Mouse (Mus musculus) liver, embryonic 15.5 days (tissue): ENCODE measurements at regions not wholly inside any gene's neighbourhood (a gene's known extent, or its start where the extent isn't known, plus 50 kb on each side); places are given as distances from the start of the nearest gene placed in this dataset.

Source experiments
- ATAC-seq: fragments of 200-750 bp; cut with Nextera tagmentation; 2 replicates; pipeline ENCODE4 v1.8.0; 2017; ENCODE audit warnings: moderate number of reproducible peaks, mild to moderate bottlenecking, moderate library complexity; ENCODE audit not compliant: insufficient read depth
- H3K27ac ChIP-seq: fragments of 300-500 bp; sonication (generic); replicated peaks from 2 replicates; pipeline ENCODE4 v1.5.1; 2015; ENCODE audit warnings: mild to moderate bottlenecking, inconsistent platforms
- H3K27me3 ChIP-seq: fragments of 300-500 bp; sonication (generic); 2 replicates; pipeline ENCODE4 v1.6.1; 2015; ENCODE audit warnings: mild to moderate bottlenecking, inconsistent platforms
- H3K36me3 ChIP-seq: fragments of 300-500 bp; sonication (generic); replicated peaks from 2 replicates; pipeline ENCODE4 v1.6.1; 2015; ENCODE audit warnings: moderate library complexity, mild to moderate bottlenecking, inconsistent platforms
- H3K4me1 ChIP-seq: fragments of 300-500 bp; sonication (generic); replicated peaks from 2 replicates; pipeline ENCODE4 v1.6.1; 2015; ENCODE audit warnings: inconsistent platforms
- H3K4me2 ChIP-seq: fragments of 300-500 bp; sonication (generic); 2 replicates; pipeline ENCODE4 v1.6.1; 2015; ENCODE audit warnings: moderate library complexity, mild to moderate bottlenecking, inconsistent platforms
- H3K4me3 ChIP-seq: fragments of 300-500 bp; sonication (generic); replicated peaks from 2 replicates; pipeline ENCODE4 v1.5.1; 2015; ENCODE audit warnings: mild to moderate bottlenecking, inconsistent platforms
- H3K9ac ChIP-seq: fragments of 300-500 bp; sonication (generic); 2 replicates; pipeline ENCODE4 v1.6.1; 2015; ENCODE audit warnings: moderate library complexity, mild to moderate bottlenecking, inconsistent platforms
- H3K9me3 ChIP-seq: fragments of 300-500 bp; sonication (generic); replicated peaks from 2 replicates; pipeline ENCODE4 v1.6.1; 2016; ENCODE audit warnings: inconsistent platforms
- WGBS: fragments of 180-500 bp; shearing (Covaris S2); methylation state at CpG from one replicate; pipeline ENCODE4 v1.1.7; 2015; ENCODE audit warnings: mixed read lengths; ENCODE audit not compliant: insufficient replicate concordance; 5-methylcytosine and 5-hydroxymethylcytosine counted together

DNA sequence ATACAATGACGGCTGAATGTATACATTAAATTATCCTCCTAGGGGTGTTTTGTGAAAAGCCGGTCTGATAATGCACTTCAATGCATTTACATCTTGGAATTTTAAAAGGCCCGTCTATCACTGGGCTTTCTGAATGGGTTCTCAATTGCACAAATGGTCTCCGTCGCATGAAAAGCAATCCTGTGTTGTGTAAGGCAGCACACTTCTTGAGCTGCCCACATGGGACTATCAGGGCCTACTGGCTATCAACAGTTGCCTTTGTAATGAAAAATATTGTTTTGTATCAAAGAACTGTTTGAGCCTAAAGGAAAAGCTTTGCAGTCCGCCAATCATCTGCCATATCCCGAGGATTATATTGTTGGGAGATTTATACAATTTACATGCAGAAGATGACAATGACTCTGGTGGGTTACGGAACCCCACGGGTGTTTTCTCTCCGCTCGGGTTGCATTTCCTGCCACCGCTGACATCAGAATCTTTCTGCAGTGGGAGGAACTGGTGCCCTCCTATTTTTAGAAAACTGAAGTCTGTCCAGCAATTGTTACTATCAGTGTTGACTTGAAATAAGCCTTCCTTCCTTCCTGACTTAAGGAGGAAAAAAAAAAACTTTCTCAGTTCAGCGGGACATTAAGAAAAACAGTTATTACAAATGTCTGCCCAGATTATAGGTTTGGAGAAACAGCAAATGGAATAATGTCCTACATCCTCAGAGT, 118.7 kb downstream of the Tmem26 start:
- WGBS, result 16% methylated on average over 13 of the region's 13 CpGs
- no peaks in the 10 kb centered on the region for H3K9me3 ChIP-seq
- peak overlapping the region; percentile 19; the same call in 1 of the 2 replicates for H3K27ac ChIP-seq
- H3K27me3 ChIP-seq, result no peaks in the 10 kb centered on the region
- H3K4me1 ChIP-seq, result no peaks in the 10 kb centered on the region
- ATAC-seq, result no peak
- no peak overlapping the region for H3K9ac ChIP-seq
- H3K36me3 ChIP-seq, result no peaks in the 10 kb centered on the region
- H3K4me2 ChIP-seq, result peak overlapping the region; percentile 6; the same call in 1 of the 2 replicates
- no peak overlapping the region for H3K4me3 ChIP-seq

GRCm38 (mm10) chr10:68844066-68844465, 120.6 kb downstream of the Tmem26 start:
- Histone ChIP-seq H3K4me1 (no peaks in the 10 kb centered on the region), H3K9ac (no peak overlapping the region), H3K27me3 (no peaks in the 10 kb centered on the region), H3K36me3 (no peaks in the 10 kb centered on the region), H3K27ac (no peak overlapping the region), H3K4me3 (no peak overlapping the region), H3K9me3 (no peaks in the 10 kb centered on the region), H3K4me2 (no peak overlapping the region)
- WGBS, result 42% methylated on average over 4 of the region's 4 CpGs
- ATAC-seq, result no peak

- 43% methylated on average over 8 of the region's 8 CpGs for WGBS
- H3K36me3 ChIP-seq, result no peaks in the 10 kb centered on the region
- H3K4me2 ChIP-seq, result no peak overlapping the region
Measured at GRCm38 (mm10) chr10:68844596-68844995, 121.2 kb downstream of the Tmem26 start.

DNA sequence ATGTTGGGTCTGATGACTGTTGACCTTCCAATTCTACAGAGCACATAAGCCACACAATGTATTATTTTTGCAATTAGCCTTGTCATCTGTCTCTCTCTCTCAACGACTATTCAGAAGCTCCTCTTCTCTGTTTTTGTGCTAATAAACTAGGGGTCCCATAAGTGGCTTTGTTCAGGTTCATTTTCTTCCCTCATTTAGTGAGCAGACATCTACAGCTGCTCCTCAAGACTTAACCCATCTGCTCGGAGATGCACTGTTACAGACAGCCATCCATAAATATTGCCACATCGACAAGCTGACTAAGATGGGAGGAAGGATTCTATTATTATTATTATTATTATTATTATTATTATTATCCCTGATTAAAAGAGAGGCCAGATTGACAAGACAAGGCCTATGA, 127.7 kb downstream of the Tmem26 start:
- WGBS, result 61% methylated on average over 3 of the region's 3 CpGs
- H3K36me3 ChIP-seq, result no peaks in the 10 kb centered on the region
- H3K4me3 ChIP-seq, result no peak overlapping the region
- H3K9ac ChIP-seq, result no peak overlapping the region
- no peak for ATAC-seq
- no peaks in the 10 kb centered on the region for H3K27me3 ChIP-seq
- no peak overlapping the region for H3K4me2 ChIP-seq
- H3K4me1 ChIP-seq, result no peaks in the 10 kb centered on the region
- no peaks in the 10 kb centered on the region for H3K9me3 ChIP-seq
- H3K27ac ChIP-seq, result no peak overlapping the region

More at GRCm38 (mm10) chr10:68844596-68844995, 121.2 kb downstream of the Tmem26 start:
- Histone ChIP-seq H3K9ac (no peak overlapping the region), H3K27ac (no peak overlapping the region), H3K4me1 (no peaks in the 10 kb centered on the region), H3K9me3 (no peaks in the 10 kb centered on the region), H3K4me3 (no peak overlapping the region), H3K27me3 (no peaks in the 10 kb centered on the region)
- no peak for ATAC-seq

DNA sequence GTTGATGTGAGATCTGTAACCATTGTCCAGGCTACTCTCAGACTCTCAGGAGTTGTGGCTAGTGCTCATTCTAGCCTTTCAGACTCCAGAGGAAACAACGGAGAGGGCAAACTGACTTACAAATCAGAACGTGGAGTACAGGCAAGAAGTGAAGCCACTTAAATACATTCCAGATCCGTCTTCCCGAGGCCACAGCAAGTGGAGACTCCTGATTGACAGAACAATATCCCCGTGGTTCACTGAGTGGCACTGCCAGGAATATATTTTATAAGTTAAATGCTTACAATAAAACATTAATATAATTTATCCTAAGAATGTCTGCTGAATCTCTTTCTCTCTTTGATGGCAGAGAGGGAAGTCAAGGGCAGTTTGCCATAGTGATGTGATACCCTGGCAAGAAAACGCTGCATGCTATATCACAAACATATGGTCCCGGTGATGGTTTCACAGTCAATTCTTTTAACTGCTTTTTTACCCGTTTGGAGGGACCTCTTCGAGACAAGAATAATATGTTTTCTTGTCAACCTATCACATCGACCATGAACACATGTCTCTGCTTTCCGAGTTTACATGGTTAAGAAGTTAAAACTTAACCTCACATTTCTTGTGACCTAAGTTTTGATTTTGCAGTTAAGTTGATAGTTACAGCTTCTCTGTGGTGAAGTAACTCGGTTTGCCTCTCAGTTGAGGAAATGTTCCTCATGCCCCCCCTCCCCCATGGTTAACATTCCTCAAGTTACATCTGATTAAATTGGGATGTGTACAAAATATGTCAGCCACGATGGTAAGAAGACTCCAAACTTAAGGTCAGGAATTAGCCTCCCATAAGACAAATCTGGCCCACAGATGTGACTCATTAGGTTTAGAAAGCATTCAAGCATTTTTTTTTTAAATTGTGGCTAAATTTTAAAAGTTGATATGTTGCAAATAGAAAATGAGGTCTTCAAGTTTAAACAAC, 132.8 kb downstream of the Tmem26 start:
- Histone ChIP-seq H3K4me1 (no peaks in the 10 kb centered on the region), H3K9me3 (no peaks in the 10 kb centered on the region)

DNA sequence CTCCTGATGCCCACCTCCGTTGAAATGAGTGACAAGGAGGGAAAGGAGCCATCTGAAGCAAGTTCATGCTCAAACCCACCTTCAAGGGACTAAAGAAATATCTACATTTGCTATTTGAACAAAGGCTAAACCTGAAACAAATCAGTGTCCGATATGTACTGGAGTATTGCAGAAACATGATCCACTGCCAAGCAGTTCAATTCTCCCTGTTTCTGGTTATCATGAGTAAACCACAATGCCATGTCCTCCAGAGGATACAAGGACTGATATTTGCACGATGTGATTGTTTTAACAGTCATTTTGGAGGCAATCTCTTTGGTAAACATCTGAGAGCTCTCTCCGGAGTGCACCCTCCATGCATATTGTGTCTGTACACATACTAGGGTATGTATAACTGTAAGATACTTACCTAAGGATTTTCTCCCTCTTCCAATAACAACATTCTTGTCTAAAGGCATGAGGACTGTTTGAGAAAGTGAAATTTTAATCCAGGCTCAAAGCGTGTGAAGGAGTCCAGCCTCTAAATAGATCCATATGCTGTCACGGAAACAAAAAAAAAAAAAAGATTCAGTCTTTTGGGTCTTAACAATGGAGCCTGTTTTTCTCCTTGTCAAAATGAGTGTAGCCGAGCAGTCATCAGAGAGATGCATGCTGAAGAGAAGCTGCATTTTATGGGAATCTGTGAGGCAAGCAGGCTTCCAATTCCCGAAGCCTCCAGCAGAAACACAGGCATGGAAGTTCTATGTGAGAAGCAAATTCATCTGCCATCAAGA, 141.3 kb downstream of the Tmem26 start:
- Histone ChIP-seq H3K9ac (no peak overlapping the region), H3K36me3 (no peaks in the 10 kb centered on the region), H3K4me2 (no peak overlapping the region), H3K4me1 (no peaks in the 10 kb centered on the region), H3K27ac (no peak overlapping the region), H3K9me3 (no peaks in the 10 kb centered on the region), H3K4me3 (no peak overlapping the region), H3K27me3 (no peaks in the 10 kb centered on the region)
- ATAC-seq, result no peak
- WGBS, result 57% methylated on average over 8 of the region's 8 CpGs

More for the DNA sequence above, 132.8 kb downstream of the Tmem26 start:
- Histone ChIP-seq H3K4me3 (no peak overlapping the region), H3K36me3 (no peaks in the 10 kb centered on the region), H3K4me2 (no peak overlapping the region), H3K27me3 (no peaks in the 10 kb centered on the region), H3K27ac (no peak overlapping the region), H3K9ac (no peak overlapping the region)
- no peak for ATAC-seq
- WGBS, result 54% methylated on average over 13 of the region's 13 CpGs

- H3K9ac ChIP-seq, result no peak overlapping the region
- no peaks in the 10 kb centered on the region for H3K27me3 ChIP-seq
- no peak for ATAC-seq
- H3K36me3 ChIP-seq, result no peaks in the 10 kb centered on the region
- 63% methylated on average over 5 of the region's 5 CpGs for WGBS
- H3K4me3 ChIP-seq, result no peak overlapping the region
- H3K9me3 ChIP-seq, result no peaks in the 10 kb centered on the region
- no peak overlapping the region for H3K4me2 ChIP-seq
- no peak overlapping the region for H3K27ac ChIP-seq
- no peaks in the 10 kb centered on the region for H3K4me1 ChIP-seq
Measured at GRCm38 (mm10) chr10:68865776-68866175, 142.3 kb downstream of the Tmem26 start.

DNA sequence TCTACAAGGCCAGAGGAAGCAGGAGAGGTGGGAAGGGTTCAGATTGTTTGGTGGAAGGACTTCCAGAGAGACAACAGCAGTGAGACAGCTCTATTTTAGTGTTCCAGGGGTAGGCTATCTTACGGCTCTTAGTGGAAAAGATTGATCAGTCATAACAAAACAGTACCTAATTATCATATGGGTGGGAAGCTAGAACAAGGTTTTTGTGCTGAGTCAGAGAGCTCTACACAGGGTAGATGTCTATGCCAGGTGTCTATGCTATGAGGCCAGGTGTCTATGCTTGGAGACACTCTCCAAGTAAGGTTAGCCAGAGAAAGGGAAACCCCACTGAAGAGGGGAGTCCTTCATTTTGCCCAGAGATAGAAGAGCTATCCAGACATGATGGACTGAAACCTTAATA, 143.9 kb downstream of the Tmem26 start:
- Histone ChIP-seq H3K4me3 (no peak overlapping the region), H3K9me3 (no peaks in the 10 kb centered on the region), H3K27ac (no peak overlapping the region), H3K27me3 (no peaks in the 10 kb centered on the region), H3K4me1 (no peaks in the 10 kb centered on the region), H3K4me2 (no peak overlapping the region), H3K9ac (no peak overlapping the region), H3K36me3 (no peaks in the 10 kb centered on the region)
- ATAC-seq, result no peak
- WGBS, result 79% methylated on average over 1 of the region's 1 CpGs

DNA sequence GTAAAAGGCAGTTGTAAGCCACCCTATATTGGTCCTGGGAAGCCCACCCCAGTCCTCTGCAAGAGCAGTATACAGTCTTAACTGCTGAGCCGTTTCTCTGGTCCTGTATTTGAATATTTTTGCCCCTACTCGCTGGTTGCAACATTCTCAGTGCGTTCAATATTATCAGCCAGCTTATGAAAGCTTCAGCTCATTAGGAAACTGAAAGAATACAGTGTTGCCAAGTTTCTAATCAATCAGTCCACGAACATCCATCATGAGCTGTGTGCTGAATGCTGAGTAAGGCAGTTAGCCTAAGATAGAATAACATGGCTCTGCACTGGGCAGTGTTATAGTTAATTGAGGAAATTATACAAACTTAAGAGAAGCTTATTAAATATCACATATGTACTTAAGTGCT, 148.7 kb downstream of the Tmem26 start:
- no peaks in the 10 kb centered on the region for H3K36me3 ChIP-seq
- no peak overlapping the region for H3K4me2 ChIP-seq
- no peak overlapping the region for H3K9ac ChIP-seq
- H3K27me3 ChIP-seq, result no peaks in the 10 kb centered on the region
- H3K4me3 ChIP-seq, result no peak overlapping the region
- H3K27ac ChIP-seq, result no peak overlapping the region
- no peaks in the 10 kb centered on the region for H3K4me1 ChIP-seq
- no peaks in the 10 kb centered on the region for H3K9me3 ChIP-seq
- WGBS, result 47% methylated on average over 4 of the region's 4 CpGs
- no peak for ATAC-seq

GRCm38 (mm10) chr10:68875641-68876040, 152.2 kb downstream of the Tmem26 start:
- no peak for ATAC-seq
- Histone ChIP-seq H3K9ac (no peak overlapping the region), H3K27ac (no peak overlapping the region), H3K36me3 (no peaks in the 10 kb centered on the region), H3K4me1 (no peaks in the 10 kb centered on the region), H3K27me3 (no peaks in the 10 kb centered on the region), H3K4me3 (no peak overlapping the region), H3K4me2 (no peak overlapping the region), H3K9me3 (no peaks in the 10 kb centered on the region)
- 70% methylated on average over 5 of the region's 5 CpGs for WGBS
